Mouse (Mus musculus) left cerebral cortex, postnatal 14 days (tissue): ENCODE data around the gene Mb21d2. TPM values are rescaled to one million over a fixed set of nuclear protein-coding genes. Genes with fewer than 3 reads are reported as not detected.
A peak's percentile ranks its signal among the peaks of the same experiment; 100 is the strongest.

Source experiments
- DNase-seq, 2 experiments: peaks; one replicate each; pipeline ENCODE4 v3.0.0; 2021 to 2022; ENCODE audit warnings: low spot score in 2 of 2, mixed read lengths in 1 of 2
- intact Hi-C: fragments of 180-260 bp; cut with DNase I; formaldehyde crosslinking; loops from one replicate; pipeline ENCODE4 v1.15.1; 2025
- long read RNA-seq, 2 experiments: library from polyadenylated mRNA; stranded (forward); transcript quantifications; one replicate each; pipeline ENCODE4 v2.0.0; 2021
- total RNA-seq, 2 experiments: library from RNA; stranded (reverse); gene quantifications; 2 replicates each; pipeline ENCODE4 v1.2.3; 2021

Gene Mb21d2
- total RNA-seq = 10 to 100 TPM; 44.9 to 52.3 TPM
- long read RNA-seq, experiment 1, transcript Mb21d2-201 (2 exons, 3,055 nt) = major isoform, 40 of 49 reads
- long read RNA-seq, experiment 1, partial matches to known transcripts = 0 of 49 reads
- long read RNA-seq, experiment 1, other reads (novel, unspliced or antisense) = 9 of 49 reads
- long read RNA-seq, experiment 2, transcript Mb21d2-201 (2 exons, 3,055 nt) = major isoform, 49 of 52 reads
- long read RNA-seq, experiment 2, partial matches to known transcripts = 3 of 52 reads
- long read RNA-seq, experiment 2, other reads (novel, unspliced or antisense) = 0 of 52 reads

DNA sequence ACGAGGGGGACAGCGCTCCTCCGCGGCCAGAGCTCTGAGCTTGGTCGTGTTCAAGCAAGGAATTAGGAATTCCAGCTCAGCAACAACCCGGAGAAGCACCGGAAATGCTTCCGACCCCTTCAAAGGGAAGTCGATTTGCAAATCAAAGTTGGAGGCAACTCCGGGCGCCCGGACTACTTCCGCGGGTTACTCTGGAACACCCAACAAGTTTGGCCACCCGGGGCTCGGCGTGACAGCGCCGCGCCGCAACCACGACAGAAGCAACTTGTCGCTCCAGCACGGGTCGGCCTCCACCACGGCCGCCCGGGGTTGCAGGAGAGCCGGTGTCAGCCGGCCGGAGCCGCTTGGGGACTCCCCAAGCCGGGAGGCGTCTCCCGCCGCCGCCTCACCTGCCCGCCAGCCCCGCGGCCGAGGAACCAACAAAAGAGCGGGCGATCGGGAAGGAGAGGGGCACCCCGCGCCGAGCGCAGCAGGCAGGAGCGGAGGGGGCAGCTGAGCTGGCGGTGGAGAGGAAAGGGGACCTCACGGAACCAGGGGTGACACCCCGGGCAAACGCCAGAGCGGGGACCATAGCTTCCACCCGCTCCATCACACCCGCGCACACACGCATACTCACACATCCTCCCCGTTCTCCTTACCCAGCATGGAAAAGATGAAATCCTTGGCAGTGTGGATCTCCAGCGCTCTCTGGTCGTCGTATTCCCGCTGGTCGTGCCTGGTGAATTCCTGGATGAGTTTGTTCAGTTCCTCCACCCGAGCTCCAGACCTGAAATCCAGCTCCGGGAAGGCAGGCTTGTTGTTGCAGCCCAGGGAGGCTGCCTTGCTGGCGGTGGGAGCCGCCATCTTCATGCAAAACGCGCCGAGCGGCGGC, at the start of gene Mb21d2:
Gene Mb21d2 (minus strand): TSS at position 859 of the 871 bp plus-strand sequence.
- intact Hi-C loops = loop anchor here (5.0 kb wide), 1 partner anchor 87 kb away; no protein-coding TSS in a partner anchor
- peak; percentile 47 to 54 for DNase-seq

DNA sequence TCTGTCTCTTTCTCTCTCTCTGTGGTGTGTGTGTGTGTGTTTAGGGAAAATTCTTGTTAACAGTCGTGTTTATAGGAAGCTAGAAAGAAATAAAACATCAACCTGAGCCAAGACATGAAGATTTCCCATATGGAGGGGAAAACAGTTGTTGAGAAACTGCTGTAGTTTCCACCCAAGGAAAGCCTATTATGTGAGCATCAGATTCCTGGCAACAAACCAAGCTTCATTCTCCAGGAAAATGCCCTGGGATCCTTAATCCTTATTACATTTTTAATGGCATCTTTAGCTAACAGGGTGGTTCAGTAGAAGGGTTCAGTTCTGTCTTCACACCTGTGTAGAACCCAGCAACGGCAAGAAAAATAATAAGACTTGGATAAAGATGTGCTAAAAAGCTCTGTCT, 36.8 kb upstream of the Mb21d2 start:
- no peak for DNase-seq

DNA sequence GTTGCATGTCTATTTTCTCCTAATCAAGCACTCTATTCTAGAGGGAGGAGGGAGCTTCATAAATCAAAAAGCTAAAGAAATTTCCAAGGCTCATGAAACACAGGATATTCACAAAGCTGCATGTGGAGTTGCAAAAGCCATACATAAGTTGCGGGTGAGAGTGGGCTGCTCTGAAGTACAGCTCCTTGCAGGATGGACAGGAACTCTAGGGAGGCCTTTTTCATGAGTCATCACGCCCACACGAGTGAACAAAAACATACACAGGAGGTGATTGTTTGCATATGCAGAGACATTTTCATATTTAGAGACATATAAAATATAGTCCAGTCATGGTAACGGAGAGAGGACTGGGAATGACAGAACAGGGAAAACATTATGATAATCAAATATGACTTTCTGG, 34.6 kb upstream of the Mb21d2 start:
- DNase-seq = no peak
- intact Hi-C loops = no loop called here

More for the DNA sequence above, 36.8 kb upstream of the Mb21d2 start:
- intact Hi-C loops = no loop called here

DNA sequence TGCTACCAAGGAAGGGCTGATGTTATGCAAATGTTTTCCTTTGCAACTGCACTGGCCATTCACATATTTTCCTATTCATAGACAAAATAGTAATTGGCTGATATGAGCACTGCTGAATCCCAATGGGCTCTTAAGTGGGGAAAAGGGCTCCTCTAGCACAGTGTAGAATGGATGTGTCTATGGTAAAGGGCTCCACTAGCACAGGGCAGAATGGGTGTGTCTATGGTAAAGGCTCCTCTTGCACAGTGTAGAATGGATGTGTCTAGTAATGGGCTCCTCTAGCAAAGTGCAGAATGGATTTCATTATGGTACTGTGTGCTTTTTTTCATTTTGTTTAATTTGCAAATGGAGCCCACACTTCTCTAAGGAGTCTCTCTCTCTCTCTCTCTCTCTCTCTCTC, 33.5 kb upstream of the Mb21d2 start:
- no peak for DNase-seq
- intact Hi-C loops = no loop called here

DNA sequence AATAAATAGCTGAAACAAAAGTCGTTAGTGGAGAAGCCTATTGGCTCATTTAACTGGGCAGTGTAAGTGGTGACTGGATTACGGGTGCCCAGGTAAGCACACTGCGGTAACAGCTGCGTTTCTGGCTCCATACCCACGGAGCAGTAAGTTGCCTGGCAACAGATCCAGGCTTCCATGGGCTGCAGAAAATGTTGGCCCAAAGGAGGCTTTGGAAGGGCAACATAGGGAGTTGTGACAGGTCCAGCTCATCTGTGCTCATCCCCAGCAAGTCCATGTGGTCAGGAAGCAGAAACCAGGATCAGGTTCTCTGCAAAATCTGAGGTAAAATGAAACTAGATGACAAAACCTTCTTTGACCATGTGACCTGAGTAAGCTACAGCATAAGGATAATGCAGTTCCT, 20.3 kb upstream of the Mb21d2 start:
- no peak for DNase-seq
- intact Hi-C loops = no loop called here

DNA sequence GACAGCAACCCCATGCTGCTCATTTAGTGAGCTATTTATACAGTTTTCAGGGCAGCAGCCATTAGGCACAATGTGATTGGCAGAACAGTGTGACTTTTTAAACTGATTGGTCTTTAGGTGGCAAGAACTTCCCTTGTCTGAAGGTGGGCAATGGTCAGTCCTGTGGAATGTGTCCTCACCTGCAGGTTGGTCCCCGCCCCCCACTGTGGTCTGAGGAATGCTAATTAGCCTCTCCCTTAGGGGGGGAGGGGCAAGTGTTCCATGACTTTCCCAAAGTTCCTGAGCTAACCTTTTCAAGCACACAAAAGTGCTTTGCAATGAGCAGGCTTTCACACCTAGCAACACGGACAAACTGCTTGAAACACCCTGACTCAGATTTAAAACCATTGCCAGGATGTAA, 13.8 kb upstream of the Mb21d2 start:
- intact Hi-C loops = no loop called here
- no peak for DNase-seq

DNA sequence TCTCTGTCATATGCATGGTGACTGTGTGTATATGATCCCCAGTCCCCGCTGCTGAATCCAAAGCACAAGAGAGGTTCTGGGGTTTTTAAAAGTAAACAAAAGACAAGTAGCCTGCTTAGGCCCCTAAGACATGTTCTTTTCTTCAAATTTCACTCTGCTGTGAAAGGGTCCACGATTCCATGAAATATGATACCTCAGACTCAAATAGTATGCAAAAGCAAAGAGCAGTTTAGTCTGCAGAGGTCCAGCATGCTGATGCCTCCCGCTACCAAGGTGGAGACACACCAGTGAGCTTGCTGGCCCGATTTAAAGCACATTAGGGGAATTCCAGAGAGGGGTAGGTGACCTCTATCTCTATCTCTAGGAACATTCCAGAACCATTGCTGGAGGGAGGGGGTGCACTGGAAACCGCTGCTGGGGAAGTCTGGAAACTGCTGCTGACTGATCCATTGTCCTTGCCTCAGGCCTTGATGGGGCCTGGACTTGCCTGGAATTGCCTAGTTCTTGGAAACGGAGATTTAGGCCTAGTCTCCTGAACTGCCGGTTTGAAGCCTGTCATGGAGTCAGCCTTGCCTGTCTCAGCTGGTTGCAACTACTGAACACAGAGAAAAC, 6.8 kb upstream of the Mb21d2 start:
- intact Hi-C loops = no loop called here
- DNase-seq = no peak

DNA sequence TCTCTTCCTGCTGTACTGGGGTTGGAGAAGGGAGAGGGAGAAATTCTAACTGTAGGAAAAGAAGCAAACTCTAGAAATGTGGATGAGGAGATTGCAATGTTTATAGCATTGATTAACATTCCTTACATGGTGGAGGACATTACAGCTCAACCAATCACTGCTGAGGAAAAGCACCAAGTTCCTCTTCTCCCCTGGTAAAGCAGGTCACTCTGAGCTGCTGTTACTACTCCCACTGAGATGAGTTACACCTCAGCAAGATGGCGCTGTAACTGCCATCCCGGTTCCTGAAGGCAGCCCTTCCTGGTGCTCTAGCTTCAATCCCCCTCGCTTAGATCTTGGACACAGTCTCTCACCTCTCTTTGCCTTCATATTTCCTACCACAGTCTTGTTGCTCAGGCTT, 6.2 kb upstream of the Mb21d2 start:
- DNase-seq = no peak
- intact Hi-C loops = no loop called here

DNA sequence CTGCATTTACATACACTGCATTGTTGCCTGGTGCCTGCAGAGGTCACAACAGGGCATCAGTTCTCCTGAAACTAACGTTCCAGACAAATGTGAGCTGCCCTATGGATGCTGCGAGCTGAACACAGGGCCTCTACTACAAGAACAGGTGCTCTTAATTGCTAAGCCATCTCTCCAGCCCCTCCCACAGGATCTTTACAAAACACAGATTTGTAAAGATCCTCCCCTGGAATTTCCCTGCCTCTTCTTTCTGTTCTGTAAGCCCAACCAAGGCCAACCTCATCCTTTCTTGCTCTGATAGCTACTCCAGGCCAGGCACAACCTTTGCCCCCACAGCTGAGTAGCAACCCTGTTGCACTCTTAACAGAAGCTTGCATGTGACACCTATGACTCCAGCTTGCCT, 1.7 kb upstream of the Mb21d2 start:
- DNase-seq = no peak
- intact Hi-C loops = no loop called here

DNA sequence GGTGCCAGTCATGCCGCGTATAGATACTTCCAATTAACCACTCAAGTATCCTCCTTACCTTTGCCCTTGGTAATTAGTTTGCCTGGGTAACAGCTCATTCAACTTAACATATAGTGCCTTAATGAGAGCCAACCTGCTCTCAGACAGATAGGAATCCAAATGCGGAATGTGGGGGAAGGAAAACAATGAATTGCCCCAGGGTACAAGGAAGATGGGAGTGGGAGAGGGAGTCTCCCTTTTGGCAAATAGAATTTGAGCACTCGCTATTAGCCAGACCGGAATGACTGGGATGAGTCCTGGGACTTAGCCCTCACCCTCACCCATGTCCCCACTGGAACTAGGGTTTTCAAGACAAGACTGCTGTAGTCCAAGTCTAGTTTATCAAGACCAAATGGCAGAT, 953 bp upstream of the Mb21d2 start:
- intact Hi-C loops = no loop called here
- no peak for DNase-seq

DNA sequence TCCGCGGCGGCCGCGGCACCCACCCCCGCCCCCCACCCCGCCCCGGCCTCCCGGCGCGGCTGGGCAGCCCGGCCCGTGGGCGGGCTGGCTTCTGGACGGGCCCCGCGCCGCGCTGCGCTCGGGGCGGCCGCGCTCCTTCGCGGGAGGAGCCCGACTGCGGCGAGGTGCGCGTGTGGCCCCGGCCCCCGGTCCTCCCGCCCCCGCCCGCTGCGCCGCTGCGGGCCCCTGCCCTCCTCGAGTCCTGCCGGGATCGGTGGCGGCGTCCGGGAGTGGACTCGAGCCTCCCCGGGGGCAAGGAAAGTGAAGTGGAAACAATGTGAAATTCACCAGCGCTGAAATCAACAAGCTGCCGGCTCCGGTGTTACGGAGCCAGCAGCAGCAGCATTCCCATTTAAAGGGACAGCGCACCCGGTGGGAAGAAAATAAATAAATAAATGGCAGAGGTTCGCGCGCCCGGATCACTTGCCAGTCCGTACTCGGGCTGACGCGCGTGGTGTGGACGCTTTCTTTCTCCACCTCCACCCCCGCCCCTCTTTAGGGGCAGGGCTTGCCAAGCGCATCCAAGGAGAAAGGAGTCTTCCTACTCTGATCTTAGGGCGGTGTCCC, 316 bp upstream of the Mb21d2 start:
- intact Hi-C loops = loop anchor here (5.0 kb wide), 1 partner anchor 87 kb away; no protein-coding TSS in a partner anchor
- DNase-seq = peak; percentile 54 to 58

DNA sequence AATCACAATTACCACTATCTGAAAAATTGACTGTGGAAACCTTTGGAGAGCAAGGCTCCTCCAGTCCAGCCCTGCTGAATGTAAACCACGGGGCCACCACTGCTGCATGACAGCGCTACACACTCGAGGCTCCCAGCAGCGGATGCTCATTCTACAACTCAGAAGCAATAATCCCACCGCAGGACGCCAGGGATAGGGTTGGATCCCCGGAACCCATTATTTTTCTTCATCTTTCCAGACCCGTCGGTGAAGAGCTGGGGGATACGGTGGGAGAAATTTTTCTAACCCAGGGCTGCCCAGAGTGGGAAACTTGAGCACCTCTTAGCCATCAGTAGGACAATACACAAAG, 1.0 kb downstream of the Mb21d2 start:
- intact Hi-C loops = loop anchor here (5.0 kb wide), 1 partner anchor 86 kb away; no protein-coding TSS in a partner anchor
- peak; percentile 45 to 49 for DNase-seq

DNA sequence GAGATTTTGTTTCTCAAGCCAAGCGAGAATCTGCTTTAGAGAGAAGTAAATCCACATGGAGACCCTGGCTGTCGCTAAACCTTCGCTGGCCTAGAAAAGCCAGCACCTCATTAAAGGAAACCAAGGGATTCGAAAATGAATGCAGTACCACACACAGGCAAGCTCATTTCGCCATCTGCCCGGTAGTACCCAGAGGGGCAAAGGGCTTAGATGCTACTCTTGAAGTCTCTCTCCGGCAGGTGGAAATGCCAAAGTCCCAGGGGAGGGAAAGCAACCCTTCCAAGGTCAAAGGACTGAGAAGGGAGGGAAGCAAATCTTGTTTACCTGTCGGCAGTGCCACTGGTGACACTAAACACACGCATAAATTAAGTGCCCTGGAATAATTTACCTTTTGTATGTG, 2.1 kb downstream of the Mb21d2 start:
- DNase-seq = no peak
- intact Hi-C loops = loop anchor here (5.0 kb wide), 1 partner anchor 85 kb away; no protein-coding TSS in a partner anchor

DNA sequence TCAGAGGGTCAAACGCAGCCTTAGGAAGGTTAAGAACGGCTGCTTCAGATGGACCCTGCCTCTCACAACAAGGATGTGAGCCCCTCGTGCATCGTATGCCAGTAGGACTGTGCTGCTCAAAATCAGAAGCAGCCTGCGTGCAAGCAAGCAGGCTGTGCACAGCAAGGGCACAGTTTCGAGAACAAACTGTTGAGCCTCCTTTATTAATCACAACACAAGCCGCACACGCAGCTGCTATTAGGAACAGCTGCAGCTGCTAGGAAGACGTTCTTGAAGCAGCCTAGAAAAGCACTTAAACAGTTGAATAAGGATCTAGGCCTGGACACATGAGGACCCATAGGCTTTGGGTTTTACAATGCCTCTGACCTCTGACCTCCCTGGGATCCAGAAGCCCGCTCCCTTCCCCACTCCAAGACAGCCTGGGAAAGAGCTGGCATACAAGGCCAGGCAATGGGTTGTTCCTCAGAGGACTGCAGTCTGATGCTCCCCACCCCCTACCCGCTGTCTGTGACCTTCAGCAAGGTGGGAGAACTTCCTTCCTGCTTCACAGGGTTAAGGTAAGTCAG, 10.1 kb downstream of the Mb21d2 start:
- intact Hi-C loops = no loop called here
- no peak for DNase-seq

DNA sequence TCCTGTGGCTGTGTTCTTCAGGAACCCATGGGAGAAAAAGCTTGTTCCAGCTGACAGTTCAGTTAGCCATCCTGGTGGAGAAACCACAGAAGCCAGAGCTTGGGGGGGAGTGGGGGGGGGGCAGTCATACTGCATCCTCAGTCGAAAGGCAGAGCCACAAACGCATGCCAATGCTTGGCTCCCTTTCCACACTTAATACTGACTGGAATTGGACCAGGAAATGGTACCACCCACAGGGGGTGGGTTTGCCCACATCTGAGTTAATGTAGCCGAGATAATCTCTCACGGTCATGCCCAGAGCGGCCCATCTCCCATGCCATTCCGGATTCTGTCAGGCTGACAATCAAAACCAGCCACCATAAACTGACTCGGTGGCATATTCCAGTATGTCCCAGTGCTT, 14.1 kb downstream of the Mb21d2 start:
- intact Hi-C loops = no loop called here
- DNase-seq = no peak

DNA sequence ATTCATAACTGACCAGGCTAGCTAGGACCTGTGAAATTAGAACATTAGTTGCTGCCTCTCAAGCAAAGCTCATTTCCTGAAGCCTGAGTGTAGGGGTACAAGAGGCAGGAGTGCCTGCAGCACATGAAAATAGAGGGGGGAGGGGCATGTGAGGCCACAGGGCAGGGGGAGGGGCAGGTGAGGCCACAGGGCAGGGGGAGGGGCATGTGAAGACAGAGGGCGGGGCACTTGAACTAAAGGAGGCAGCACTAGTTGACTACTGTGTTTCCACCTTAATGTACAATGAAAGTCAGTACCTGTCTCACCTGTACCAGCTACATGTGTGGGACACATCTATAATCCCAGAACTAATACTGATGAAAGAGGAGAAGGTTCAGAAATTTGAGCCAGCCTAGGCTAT, 14.8 kb downstream of the Mb21d2 start:
- intact Hi-C loops = no loop called here
- no peak for DNase-seq

DNA sequence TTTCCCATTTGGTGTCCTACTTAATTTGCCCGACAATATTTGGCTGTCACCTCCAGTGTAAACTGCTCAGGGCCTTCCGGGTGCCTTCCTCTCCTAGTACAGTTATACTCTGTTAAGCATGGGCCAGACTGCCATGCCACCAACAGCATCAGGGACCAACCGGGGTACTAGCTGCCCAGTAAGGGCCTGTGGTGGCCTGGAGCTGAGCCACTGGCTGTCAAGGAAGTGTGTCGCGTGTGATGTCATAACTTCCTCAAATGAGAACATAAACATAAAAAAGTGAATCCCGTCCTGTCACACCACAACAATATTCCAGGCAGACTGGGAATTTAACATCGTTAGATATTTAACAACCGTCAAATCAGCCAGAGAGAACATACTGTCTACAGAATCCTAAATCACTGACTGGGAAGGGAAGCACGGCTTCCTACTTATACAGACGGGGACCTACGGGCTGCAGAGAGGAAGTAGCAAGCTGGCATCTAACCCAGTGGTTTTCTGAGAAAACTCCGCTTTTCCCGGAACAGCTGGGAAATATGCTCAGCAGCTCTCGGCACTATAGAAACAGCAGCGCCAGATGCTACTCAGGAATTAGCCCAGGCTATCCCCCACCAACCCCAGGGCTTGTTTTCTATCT, 17.9 kb downstream of the Mb21d2 start:
- no peak for DNase-seq
- intact Hi-C loops = no loop called here

DNA sequence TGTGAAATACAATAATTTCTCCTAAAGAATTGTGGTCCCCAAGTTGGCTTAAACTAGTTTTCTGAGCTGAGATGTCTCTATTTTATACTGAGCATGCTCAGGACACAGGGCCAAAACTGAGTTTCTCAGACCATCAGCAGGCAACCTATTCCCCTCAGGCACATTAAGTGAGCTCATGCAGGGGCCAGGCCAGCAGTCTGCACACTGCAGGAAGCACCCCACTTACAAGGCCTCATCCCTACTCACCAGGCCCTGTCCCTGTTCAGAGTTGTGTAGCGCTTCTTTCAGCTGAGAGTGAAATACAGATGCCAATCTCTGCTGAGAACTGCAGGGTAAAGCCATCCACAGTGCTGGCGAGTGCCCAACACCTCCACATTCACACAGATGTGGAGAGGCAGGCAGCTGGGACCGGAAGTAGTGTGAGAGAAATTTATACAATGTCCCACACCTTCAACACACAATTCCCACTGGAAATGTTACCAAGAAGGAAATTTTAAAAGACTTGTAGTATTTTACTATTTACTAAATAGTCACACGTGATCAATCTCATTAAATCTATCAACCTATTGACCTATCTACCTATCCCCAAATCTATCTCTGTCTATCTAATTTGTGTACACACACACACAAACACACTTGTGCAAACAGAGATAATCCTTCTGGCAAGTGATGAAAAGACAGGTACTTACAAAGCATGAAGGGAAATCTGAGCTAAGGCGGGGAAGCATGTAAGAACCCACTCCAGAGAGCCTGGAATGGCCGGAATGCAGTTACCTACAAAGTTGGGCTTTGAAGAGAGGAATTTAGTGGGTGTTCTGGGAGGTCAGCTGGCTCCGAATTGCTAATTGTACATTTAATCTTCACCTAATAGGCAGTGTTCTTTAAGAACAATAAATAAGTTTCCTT, 22.9 kb downstream of the Mb21d2 start:
- DNase-seq = no peak
- intact Hi-C loops = no loop called here
